ENCODE assay signal across 9 mouse cellular contexts in genomic region chr11:95210185-95211030, GRCm38 (mm10). TPM values are rescaled to one million over a fixed set of nuclear protein-coding genes. Genes with fewer than 3 reads are reported as not detected.
A peak's percentile ranks its signal among the peaks of the same experiment; 100 is the strongest.
DNase-seq lines count a peak whose midpoint lies in the region; ATAC-seq lines count a peak whose summit lies in the region.
"Had no signal": no experiment of that assay in that cellular context is flagged by ENCODE, and none has a peak within 500 bp of the region (broad histone marks: within the 10 kb centered on the region; RNA-seq: fewer than 3 reads in every experiment).

No protein-coding gene starts in this region.

- 3% methylated on average over 22 of the region's 22 CpGs for WGBS in heart, embryonic 14.5 days
- 2% methylated on average over 22 of the region's 22 CpGs for WGBS in embryonic facial prominence, embryonic 10.5 days
- WGBS in intestine, embryonic 15.5 days: 2% methylated on average over 21 of the region's 22 CpGs
- 4% methylated on average over 22 of the region's 22 CpGs for WGBS in liver, embryonic 16.5 days (ENCODE audit: insufficient replicate concordance)
- 4% methylated on average over 22 of the region's 22 CpGs for WGBS in neural tube, embryonic 15.5 days

- peak overlapping the region; percentile 43; the same call in 1 of the 2 replicates for H3K9ac ChIP-seq in heart, embryonic 14.5 days (ENCODE audit: low read length)
- H3K9ac ChIP-seq in intestine, embryonic 15.5 days: peak overlapping the region; percentile 26; the same call in 1 of the 2 replicates
- no peak overlapping the region for H3K9ac ChIP-seq in liver, embryonic 16.5 days (ENCODE audit: low read depth, low read length)
- H3K9ac ChIP-seq in neural tube, embryonic 15.5 days (replicated peaks): no peak overlapping the region

- DNase-seq in heart, adult 11 months: no peak
- peak; percentile 88 for DNase-seq in embryonic facial prominence, embryonic 10.5 days (ENCODE audit: low spot score)
- DNase-seq in layer of hippocampus, postnatal 14 days (ENCODE audit: low spot score in 2 of 2): no peak
- DNase-seq in left cerebral cortex, adult 8-10 months (ENCODE audit: low spot score in 2 of 2): no peak

- H3K4me1 ChIP-seq in heart, embryonic 14.5 days (ENCODE audit: control insufficient read depth in 2 of 2, insufficient read depth in 2 of 2, low read length in 2 of 2): peaks cover 2 to 8% of the 10 kb centered on the region in 2 experiments; a peak in 3 of 4 replicates
- H3K4me1 ChIP-seq in embryonic facial prominence, embryonic 10.5 days: peaks cover 71% of the 10 kb centered on the region
- H3K4me1 ChIP-seq in intestine, embryonic 15.5 days (replicated peaks): peaks cover 18% of the 10 kb centered on the region
- H3K4me1 ChIP-seq in liver, embryonic 16.5 days (ENCODE audit: control insufficient read depth, low read depth, low read length): peaks cover 4% of the 10 kb centered on the region; the same call in 1 of the 2 replicates
- peaks cover 11% of the 10 kb centered on the region for H3K4me1 ChIP-seq in neural tube, embryonic 15.5 days

- peak overlapping the region; percentile 28 to 33 for H3K4me3 ChIP-seq in heart, embryonic 14.5 days (ENCODE audit: control insufficient read depth in 1 of 2, insufficient read depth in 1 of 2, low read depth in 1 of 2, low read length in 2 of 2)
- H3K4me3 ChIP-seq in embryonic facial prominence, embryonic 10.5 days: peak overlapping the region; percentile 53
- H3K4me3 ChIP-seq in intestine, embryonic 15.5 days (replicated peaks): peak overlapping the region; percentile 30
- H3K4me3 ChIP-seq in liver, embryonic 16.5 days (ENCODE audit: low read depth, low read length): peak overlapping the region; percentile 13; the same call in 1 of the 2 replicates
- H3K4me3 ChIP-seq in neural tube, embryonic 15.5 days (replicated peaks): peak overlapping the region; percentile 25
- H3K4me3 ChIP-seq: myocyte had no signal

- no peaks in the 10 kb centered on the region for H3K9me3 ChIP-seq in heart, embryonic 14.5 days (ENCODE audit: control insufficient read depth, low read length)
- no peaks in the 10 kb centered on the region for H3K9me3 ChIP-seq in embryonic facial prominence, embryonic 10.5 days
- no peaks in the 10 kb centered on the region for H3K9me3 ChIP-seq in intestine, embryonic 15.5 days
- no peaks in the 10 kb centered on the region for H3K9me3 ChIP-seq in liver, embryonic 16.5 days (replicated peaks; ENCODE audit: control insufficient read depth, low read length)
- no peaks in the 10 kb centered on the region for H3K9me3 ChIP-seq in neural tube, embryonic 15.5 days (replicated peaks)

- no peak overlapping the region for H3K27ac ChIP-seq in heart, embryonic 14.5 days (replicated peaks in 1 of 2; ENCODE audit: control insufficient read depth in 1 of 2, insufficient read depth in 1 of 2, low read depth in 2 of 2, low read length in 2 of 2)
- H3K27ac ChIP-seq in embryonic facial prominence, embryonic 10.5 days (replicated peaks): peak overlapping the region; percentile 82
- H3K27ac ChIP-seq in intestine, embryonic 15.5 days: no peak overlapping the region
- no peak overlapping the region for H3K27ac ChIP-seq in liver, embryonic 16.5 days (ENCODE audit: low read length)
- no peak overlapping the region for H3K27ac ChIP-seq in neural tube, embryonic 15.5 days (replicated peaks)

- H3K27me3 ChIP-seq in heart, embryonic 14.5 days (ENCODE audit: control insufficient read depth, insufficient read depth, low read length): peaks cover 23% of the 10 kb centered on the region
- peaks cover 38% of the 10 kb centered on the region for H3K27me3 ChIP-seq in embryonic facial prominence, embryonic 10.5 days (replicated peaks; ENCODE audit: low read depth, poor library complexity, severe bottlenecking)
- 0 out of 2 replicates have a peak, but pooled peaks cover 5% of the 10 kb centered on the region for H3K27me3 ChIP-seq in intestine, embryonic 15.5 days (replicated peaks)
- H3K27me3 ChIP-seq in liver, embryonic 16.5 days (ENCODE audit: control insufficient read depth, insufficient read depth, low read depth, low read length): no peaks in the 10 kb centered on the region; the same call in none of the 2 replicates
- peaks cover 7% of the 10 kb centered on the region; the same call in 1 of the 2 replicates for H3K27me3 ChIP-seq in neural tube, embryonic 15.5 days (replicated peaks)

- H3K36me3 ChIP-seq in heart, embryonic 14.5 days (ENCODE audit: control insufficient read depth, insufficient read depth, low read length): no peaks in the 10 kb centered on the region
- no peaks in the 10 kb centered on the region for H3K36me3 ChIP-seq in embryonic facial prominence, embryonic 10.5 days (replicated peaks)
- no peaks in the 10 kb centered on the region for H3K36me3 ChIP-seq in intestine, embryonic 15.5 days
- no peaks in the 10 kb centered on the region for H3K36me3 ChIP-seq in liver, embryonic 16.5 days (ENCODE audit: control insufficient read depth, insufficient read depth)
- no peaks in the 10 kb centered on the region for H3K36me3 ChIP-seq in neural tube, embryonic 15.5 days

- peak overlapping the region; percentile 73 for H3K4me2 ChIP-seq in heart, embryonic 14.5 days (ENCODE audit: low read length)
- H3K4me2 ChIP-seq in intestine, embryonic 15.5 days (replicated peaks): peak overlapping the region; percentile 69
- H3K4me2 ChIP-seq in liver, embryonic 16.5 days (ENCODE audit: low read depth, low read length): peak overlapping the region; percentile 46
- peak overlapping the region; percentile 59 for H3K4me2 ChIP-seq in neural tube, embryonic 15.5 days

- ATAC-seq in heart, embryonic 14.5 days (ENCODE audit: insufficient number of reproducible peaks, insufficient read depth, low FRiP score, low read depth): peak; percentile 65; the same call in 1 of the 2 replicates
- peak; percentile 92 for ATAC-seq in intestine, embryonic 15.5 days
- peak; percentile 72 for ATAC-seq in liver, embryonic 16.5 days (ENCODE audit: low read depth)
- no peak for ATAC-seq in neural tube, embryonic 15.5 days (ENCODE audit: low FRiP score)

RNA-seq across cellular contexts. Expression of gene Tac4, which starts 50.9 kb away (rescaled TPM):
- not detected in 2 replicates for polyA plus RNA-seq in heart, embryonic 14.5 days (2014; fragmentation: Nextera tagmentation; extraction: Ambion mirVana)
- 0.16 TPM in 1 of 2 replicates, not detected in the other for polyA plus RNA-seq in embryonic facial prominence, embryonic 10.5 days (2016; fragmentation: Nextera tagmentation; extraction: Ambion mirVana)
- not detected in 2 replicates for polyA plus RNA-seq in intestine, embryonic 15.5 days (2015; fragmentation: Nextera tagmentation; extraction: Ambion mirVana)
- not detected in 2 replicates for polyA plus RNA-seq in liver, embryonic 16.5 days (2015; fragmentation: Nextera tagmentation; extraction: Ambion mirVana)
- 0.20 TPM in 1 of 2 replicates, not detected in the other for polyA plus RNA-seq in neural tube, embryonic 15.5 days (2015; fragmentation: Nextera tagmentation; extraction: Ambion mirVana)
- not detected for total RNA-seq in layer of hippocampus, postnatal 14 days (2021)
- not detected for total RNA-seq in left cerebral cortex, adult 8-10 months (2022)

Comparison
In these comparisons a context has a peak if more than half of its experiments do, and no peak if none do; other contexts are left out.
1. H3K9ac ChIP-seq: peak in heart, embryonic 14.5 days (single experiment) and intestine, embryonic 15.5 days (single experiment); none in liver, embryonic 16.5 days (single experiment) and neural tube, embryonic 15.5 days (single experiment).
2. Peak in every context shown above with its lines, with median percentiles within 50 percentile points of each other: H3K4me2 ChIP-seq and H3K4me3 ChIP-seq.